In the genomic region with DNA sequence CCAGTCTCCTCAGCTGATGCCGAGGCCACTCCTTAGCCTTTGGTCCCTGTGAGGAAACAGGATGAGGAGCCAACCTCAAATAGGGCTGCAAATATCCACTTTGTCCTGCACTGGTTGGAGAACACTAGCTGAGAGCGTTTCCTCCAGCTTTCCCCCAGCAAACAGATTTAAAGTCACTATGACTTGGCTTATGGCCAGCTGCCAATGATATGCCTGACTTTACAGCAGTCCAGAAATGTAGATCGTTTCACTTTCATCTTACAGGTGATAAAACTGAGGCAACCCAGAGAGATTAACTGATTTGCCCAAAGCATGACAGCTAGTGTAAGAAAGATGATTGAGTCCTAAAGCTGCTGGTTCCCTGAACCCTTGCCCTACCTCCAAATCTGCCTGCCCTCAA, we compare ENCODE assay signal across 26 mouse cellular contexts. TPM values are rescaled to one million over a fixed set of nuclear protein-coding genes. Genes with fewer than 3 reads are reported as not detected.
DNase-seq lines count a peak whose midpoint lies in the region; ATAC-seq and TF ChIP-seq lines count a peak whose summit lies in the region.
"Had no signal": no experiment of that assay in that cellular context is flagged by ENCODE, and none has a peak within 500 bp of the region (broad histone marks: within the 10 kb centered on the region; RNA-seq: fewer than 3 reads in every experiment).

No protein-coding gene starts in this region.

- H3K9ac ChIP-seq in hindbrain, embryonic 14.5 days = no peak overlapping the region
- H3K9ac ChIP-seq in hindbrain, embryonic 16.5 days (ENCODE audit: low read depth, low read length) = no peak overlapping the region
- H3K9ac ChIP-seq in lung, embryonic 14.5 days = no peak overlapping the region
- H3K9ac ChIP-seq in intestine, postnatal 0 days (ENCODE audit: low read depth, low read length) = no peak overlapping the region
- H3K9ac ChIP-seq: embryonic facial prominence, embryonic 12.5 days; embryonic facial prominence, embryonic 15.5 days; forebrain, postnatal 0 days; heart, embryonic 13.5 days; hindbrain, embryonic 12.5 days had no signal

- no peak overlapping the region for H3K4me2 ChIP-seq in hindbrain, embryonic 14.5 days (replicated peaks)
- no peak overlapping the region for H3K4me2 ChIP-seq in hindbrain, embryonic 16.5 days (ENCODE audit: low read length)
- H3K4me2 ChIP-seq in lung, embryonic 14.5 days = no peak overlapping the region
- H3K4me2 ChIP-seq in intestine, postnatal 0 days (replicated peaks; ENCODE audit: low read depth) = no peak overlapping the region
- H3K4me2 ChIP-seq: embryonic facial prominence, embryonic 12.5 days; embryonic facial prominence, embryonic 15.5 days; heart, embryonic 13.5 days; hindbrain, embryonic 12.5 days had no signal

- H3K9me3 ChIP-seq in hindbrain, embryonic 14.5 days (ENCODE audit: control insufficient read depth, low read length) = no peaks in the 10 kb centered on the region
- H3K9me3 ChIP-seq in hindbrain, embryonic 16.5 days (ENCODE audit: control insufficient read depth, low read length) = no peaks in the 10 kb centered on the region
- no peaks in the 10 kb centered on the region for H3K9me3 ChIP-seq in lung, embryonic 14.5 days (ENCODE audit: low read depth, low read length)
- H3K9me3 ChIP-seq in intestine, postnatal 0 days (ENCODE audit: control insufficient read depth) = no peaks in the 10 kb centered on the region
- H3K9me3 ChIP-seq: embryonic facial prominence, embryonic 12.5 days; embryonic facial prominence, embryonic 15.5 days; heart, embryonic 10.5 days; heart, embryonic 13.5 days; hindbrain, embryonic 12.5 days had no signal

- peak; percentile 27 for DNase-seq in hindbrain, embryonic 14.5 days (ENCODE audit: low spot score)
- DNase-seq in lung, embryonic 14.5 days = peak; percentile 36
- no peak for DNase-seq in lung, adult 18-20 months
- DNase-seq in B cell, adult 2 months = no peak
- DNase-seq: adrenal gland, adult 2 months; adrenal gland, postnatal 14 days; cerebellum, adult 2 months; cerebellum, adult 9-11 months; cerebellum, postnatal 25 days; forebrain, postnatal 0 days; gastrocnemius, postnatal 25 days had no signal

- no peak for ATAC-seq in hindbrain, embryonic 14.5 days (ENCODE audit: low FRiP score)
- no peak for ATAC-seq in hindbrain, embryonic 16.5 days
- ATAC-seq in lung, embryonic 14.5 days (ENCODE audit: insufficient read depth) = no peak
- ATAC-seq in intestine, postnatal 0 days = peak; percentile 56
- ATAC-seq in inflammation-experienced regulatory T-cells, adult 6 months = no peak
- ATAC-seq: CD4-positive, CD25-positive, alpha-beta regulatory T cell, adult 4 months; forebrain, embryonic 14.5 days; forebrain, postnatal 0 days; hindbrain, postnatal 0 days had no signal

- H3K4me3 ChIP-seq in hindbrain, embryonic 14.5 days (replicated peaks; ENCODE audit: low read length) = no peak overlapping the region
- no peak overlapping the region for H3K4me3 ChIP-seq in hindbrain, embryonic 16.5 days (ENCODE audit: low read length)
- H3K4me3 ChIP-seq in lung, embryonic 14.5 days (ENCODE audit: low read depth, low read length) = no peak overlapping the region
- H3K4me3 ChIP-seq in intestine, postnatal 0 days (ENCODE audit: low read depth, low read length) = no peak overlapping the region
- H3K4me3 ChIP-seq: embryonic facial prominence, embryonic 12.5 days; embryonic facial prominence, embryonic 15.5 days; heart, adult 2 months; heart, embryonic 10.5 days; heart, embryonic 13.5 days; hindbrain, embryonic 12.5 days had no signal

- H3K36me3 ChIP-seq in hindbrain, embryonic 14.5 days (replicated peaks; ENCODE audit: control insufficient read depth, insufficient read depth) = no peaks in the 10 kb centered on the region
- no peaks in the 10 kb centered on the region for H3K36me3 ChIP-seq in hindbrain, embryonic 16.5 days (ENCODE audit: control insufficient read depth, insufficient read depth, low read length)
- no peaks in the 10 kb centered on the region for H3K36me3 ChIP-seq in lung, embryonic 14.5 days (ENCODE audit: insufficient read depth)
- no peaks in the 10 kb centered on the region for H3K36me3 ChIP-seq in intestine, postnatal 0 days (ENCODE audit: control insufficient read depth, insufficient read depth)
- H3K36me3 ChIP-seq: embryonic facial prominence, embryonic 12.5 days; embryonic facial prominence, embryonic 15.5 days; heart, embryonic 10.5 days; heart, embryonic 13.5 days; hindbrain, embryonic 12.5 days had no signal

- 91% methylated on average over 3 of the region's 3 CpGs for WGBS in hindbrain, embryonic 14.5 days
- 74% methylated on average over 3 of the region's 3 CpGs for WGBS in hindbrain, embryonic 16.5 days
- 45% methylated on average over 3 of the region's 3 CpGs for WGBS in lung, embryonic 14.5 days
- WGBS in intestine, postnatal 0 days = 48% methylated on average over 3 of the region's 3 CpGs

- no peaks in the 10 kb centered on the region for H3K4me1 ChIP-seq in hindbrain, embryonic 14.5 days (replicated peaks; ENCODE audit: control insufficient read depth, insufficient read depth, low read length)
- H3K4me1 ChIP-seq in hindbrain, embryonic 16.5 days (ENCODE audit: control insufficient read depth, insufficient read depth, low read depth, low read length) = no peaks in the 10 kb centered on the region
- H3K4me1 ChIP-seq in lung, embryonic 14.5 days (ENCODE audit: insufficient read depth) = no peaks in the 10 kb centered on the region
- no peaks in the 10 kb centered on the region for H3K4me1 ChIP-seq in intestine, postnatal 0 days (replicated peaks; ENCODE audit: control insufficient read depth, insufficient read depth, low read length)
- H3K4me1 ChIP-seq: embryonic facial prominence, embryonic 12.5 days; embryonic facial prominence, embryonic 15.5 days; heart, embryonic 10.5 days; heart, embryonic 13.5 days; hindbrain, embryonic 12.5 days had no signal

- no peak overlapping the region for H3K27ac ChIP-seq in hindbrain, embryonic 14.5 days
- H3K27ac ChIP-seq in hindbrain, embryonic 16.5 days (ENCODE audit: low read depth, low read length) = no peak overlapping the region
- no peak overlapping the region for H3K27ac ChIP-seq in lung, embryonic 14.5 days (ENCODE audit: low read depth)
- no peak overlapping the region for H3K27ac ChIP-seq in intestine, postnatal 0 days (ENCODE audit: low read depth, low read length)
- H3K27ac ChIP-seq: embryonic facial prominence, embryonic 12.5 days; embryonic facial prominence, embryonic 15.5 days; heart, adult 2 months; heart, embryonic 10.5 days; heart, embryonic 13.5 days; hindbrain, embryonic 12.5 days; hindbrain, postnatal 0 days had no signal

- H3K27me3 ChIP-seq in hindbrain, embryonic 14.5 days (ENCODE audit: control insufficient read depth, insufficient read depth, low read length) = no peaks in the 10 kb centered on the region
- no peaks in the 10 kb centered on the region for H3K27me3 ChIP-seq in hindbrain, embryonic 16.5 days (replicated peaks; ENCODE audit: control insufficient read depth, insufficient read depth, low read length)
- no peaks in the 10 kb centered on the region for H3K27me3 ChIP-seq in lung, embryonic 14.5 days (ENCODE audit: insufficient read depth, low read length)
- peaks cover 6% of the 10 kb centered on the region; the same call in 1 of the 2 replicates for H3K27me3 ChIP-seq in intestine, postnatal 0 days (replicated peaks; ENCODE audit: control insufficient read depth, insufficient read depth, low read length)
- H3K27me3 ChIP-seq: embryonic facial prominence, embryonic 12.5 days; embryonic facial prominence, embryonic 15.5 days; heart, embryonic 13.5 days; hindbrain, embryonic 12.5 days had no signal

- no peak for TF ChIP-seq CTCF in lung, embryonic 14.5 days (IDR thresholded peaks at IDR 0.05; ENCODE audit: low read depth)
- TF ChIP-seq CTCF in intestine, postnatal 0 days (IDR thresholded peaks at IDR 0.05; ENCODE audit: low read depth) = no peak

RNA-seq across cellular contexts. Expression of a gene that starts 8.4 kb away (rescaled TPM):
- polyA plus RNA-seq in hindbrain, embryonic 14.5 days (2014; fragmentation: Nextera tagmentation; extraction: Ambion mirVana) = 1.2 and 1.4 TPM in 2 replicates
- 1.3 and 2.0 TPM in 2 replicates for polyA plus RNA-seq in hindbrain, embryonic 16.5 days (2015; fragmentation: Nextera tagmentation; extraction: Ambion mirVana)
- polyA plus RNA-seq in lung, embryonic 14.5 days (2014; fragmentation: Nextera tagmentation; extraction: Ambion mirVana) = 6.5 and 8.0 TPM in 2 replicates
- 1.6 and 1.7 TPM in 2 replicates for polyA plus RNA-seq in intestine, postnatal 0 days (2015; fragmentation: Nextera tagmentation; extraction: Ambion mirVana)
- not detected for polyA plus RNA-seq in inflammation-experienced regulatory T-cells, adult 6 months (2017; shearing (Covaris generic))
- polyA plus RNA-seq: C2C12; CD4-positive, CD25-positive, alpha-beta regulatory T cell, adult 4 months had no signal

RNA-seq across cellular contexts. Expression of a gene that starts 41.4 kb away (rescaled TPM):
- not detected in 2 replicates for polyA plus RNA-seq in hindbrain, embryonic 14.5 days (2014; fragmentation: Nextera tagmentation; extraction: Ambion mirVana)
- polyA plus RNA-seq in hindbrain, embryonic 16.5 days (2015; fragmentation: Nextera tagmentation; extraction: Ambion mirVana) = 0.16 and 0.43 TPM in 2 replicates
- 0.11 TPM in 1 of 2 replicates, not detected in the other for polyA plus RNA-seq in lung, embryonic 14.5 days (2014; fragmentation: Nextera tagmentation; extraction: Ambion mirVana)
- not detected in 2 replicates for polyA plus RNA-seq in intestine, postnatal 0 days (2015; fragmentation: Nextera tagmentation; extraction: Ambion mirVana)
- polyA plus RNA-seq in inflammation-experienced regulatory T-cells, adult 6 months (2017; shearing (Covaris generic)) = not detected
- polyA plus RNA-seq: adrenal gland, adult 2 months; CD4-positive, CD25-positive, alpha-beta regulatory T cell, adult 4 months; forebrain, embryonic 14.5 days; gonadal fat pad, adult 2 months; heart, adult 2 months; heart, embryonic 16.5 days; hindbrain, embryonic 12.5 days had no signal

Comparison
In these comparisons a context has a peak if more than half of its experiments do, and no peak if none do; other contexts are left out.
1. DNase-seq: peak in hindbrain, embryonic 14.5 days (single experiment) and lung, embryonic 14.5 days (single experiment); none in lung, adult 18-20 months (0 of 2) and B cell, adult 2 months (0 of 2).